15 mouse cellular contexts compared by ENCODE assay signal in genomic region chr2:130488600-130488999, GRCm38 (mm10). TPM values are rescaled to one million over a fixed set of nuclear protein-coding genes. Genes with fewer than 3 reads are reported as not detected.
DNase-seq lines count a peak whose midpoint lies in the region; ATAC-seq lines count a peak whose summit lies in the region.
"Had no signal": no experiment of that assay in that cellular context is flagged by ENCODE, and none has a peak within 500 bp of the region (broad histone marks: within the 10 kb centered on the region; RNA-seq: fewer than 3 reads in every experiment).

No protein-coding gene starts in this region.

- peak; percentile 75 for ATAC-seq in megakaryocyte, adult 5-6 weeks (ENCODE audit: poor library complexity, severe bottlenecking)
- ATAC-seq: forebrain, embryonic 16.5 days; inflammation-experienced regulatory T-cells, adult 6 months; liver, embryonic 12.5 days had no signal

- peak; percentile 79 for DNase-seq in layer of hippocampus, adult 9-11 months
- no peak for DNase-seq in layer of hippocampus, adult 8-10 months (ENCODE audit: low spot score in 2 of 2)
- DNase-seq in 416B (ENCODE audit: low read depth) = peak; percentile 96
- DNase-seq in adipocyte (ENCODE audit: low spot score) = peak; percentile 53
- no peak for DNase-seq in frontal cortex, postnatal 25 days (ENCODE audit: low spot score in 2 of 2)
- DNase-seq in kidney, adult 8-10 months = no peak
- no peak for DNase-seq in cerebellum, postnatal 36 days
- DNase-seq: cerebellum, adult 9-10 months; kidney, postnatal 14 days; retina, postnatal 1 day; spleen, adult 18-20 months had no signal

RNA-seq across cellular contexts. Expression of gene Ptpra, which starts 38.5 kb away (rescaled TPM):
- total RNA-seq in layer of hippocampus, adult 8-10 months (2022) = 100 to 1,000 TPM; 306 to 318 (median 311) TPM
- 59.3 and 60.3 TPM in 2 replicates for total RNA-seq in megakaryocyte, adult 5-6 weeks (2015)
- 163 and 173 TPM in 2 replicates for total RNA-seq in megakaryocyte, adult 5-6 weeks (2017)

Comparison
In these comparisons a context has a peak if more than half of its experiments do, and no peak if none do; other contexts are left out.
1. DNase-seq: peak in layer of hippocampus, adult 9-11 months (single experiment), 416B (single experiment) and adipocyte (single experiment); none in layer of hippocampus, adult 8-10 months (0 of 2), frontal cortex, postnatal 25 days (0 of 2), kidney, adult 8-10 months (0 of 2) and cerebellum, postnatal 36 days (0 of 2).